Mouse (Mus musculus) layer of hippocampus, adult 11-12 months (tissue): ENCODE data around the gene Gm21994.
A peak's percentile ranks its signal among the peaks of the same experiment; 100 is the strongest.
"Not testable (repeated sequence)": the region's sequence is repeated elsewhere in the genome, so short reads cannot be mapped to it uniquely, and the experiment has no call there.

Source experiments
- DNase-seq: peaks from one replicate; pipeline ENCODE4 v3.0.0; 2022; ENCODE audit warnings: low spot score

Gene Gm21994

DNA sequence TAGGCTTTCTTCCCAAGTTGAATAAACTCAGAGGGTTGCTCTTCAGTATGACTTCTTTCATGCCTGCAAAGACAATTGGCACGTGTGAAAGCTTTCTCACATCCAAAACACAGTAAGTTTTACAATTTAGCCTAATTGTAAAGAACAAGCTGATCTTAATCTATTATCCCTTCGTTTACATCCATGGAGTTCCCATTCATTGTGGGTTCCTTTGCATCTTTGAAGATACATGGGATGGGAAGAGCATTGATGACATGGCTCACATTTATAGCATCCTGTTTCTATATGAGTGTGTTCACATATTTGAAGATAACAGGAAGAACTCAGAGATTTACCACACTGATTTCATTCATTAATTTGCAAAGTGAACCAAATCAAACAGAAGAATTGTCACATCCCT, at the start of gene Gm21994:
TSS of gene Gm21994 (minus strand) at position 101 of the 400 bp plus-strand sequence.
- not testable (repeated sequence) for DNase-seq

DNA sequence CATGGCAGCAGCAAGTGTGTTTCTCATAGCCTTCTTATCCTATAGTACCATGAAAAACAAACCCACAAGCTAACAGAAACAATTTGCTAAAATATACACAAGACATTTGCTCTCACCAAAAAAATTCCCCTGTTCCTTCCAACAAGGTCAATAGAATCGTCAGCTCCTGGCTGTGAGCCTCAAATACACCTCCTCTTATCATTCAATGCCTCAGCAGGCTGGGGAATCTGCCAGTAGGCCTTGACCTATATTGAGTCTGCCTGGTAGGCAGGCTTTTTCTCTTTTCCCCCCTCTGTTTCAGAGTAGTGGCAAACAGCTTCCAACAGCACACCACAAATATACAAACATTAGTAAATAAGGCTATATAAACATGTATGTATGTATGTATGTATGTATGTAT, 43.7 kb upstream of the Gm21994 start:
- DNase-seq, result no peak

DNA sequence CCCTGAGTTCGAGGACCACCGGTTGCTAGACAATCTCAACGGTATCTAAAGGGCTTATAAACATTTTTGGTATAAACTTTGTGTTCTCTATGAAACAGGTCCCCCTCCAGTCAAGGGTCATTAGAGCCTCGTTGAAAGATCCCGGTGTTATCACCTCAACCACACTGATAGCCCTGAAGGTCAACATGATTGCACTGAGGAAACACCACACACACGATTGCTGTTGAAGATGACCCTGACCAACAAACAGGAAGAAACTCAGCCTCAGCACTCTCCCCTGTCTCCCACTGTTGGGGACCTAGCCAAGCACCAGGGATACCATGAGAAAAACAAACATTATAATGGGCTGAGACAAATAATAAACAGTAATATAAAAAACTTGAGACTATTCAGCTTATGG, 38.3 kb upstream of the Gm21994 start:
- no peak for DNase-seq

DNA sequence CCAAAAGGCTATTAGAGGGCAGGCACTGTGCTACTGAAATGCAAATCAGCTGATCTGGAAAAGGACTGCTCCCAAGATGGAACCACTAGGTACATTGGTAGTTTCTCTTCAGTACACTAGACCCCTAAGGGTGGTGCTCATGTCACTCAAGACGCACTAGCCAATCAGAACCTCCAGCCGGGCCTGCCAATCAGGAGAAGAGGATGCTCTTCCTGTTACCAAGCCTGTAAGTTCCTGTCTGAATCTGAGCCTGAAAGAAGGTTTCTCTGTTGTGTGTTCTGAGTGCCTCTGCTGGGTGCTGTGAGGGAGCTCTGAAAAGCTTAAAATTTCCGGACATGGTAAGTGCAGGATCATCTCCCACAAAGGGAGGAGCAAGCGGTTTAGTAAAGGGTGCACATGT, 1.9 kb upstream of the Gm21994 start, which contains the start of gene Gm14124:
TSS of gene Gm14124 (plus strand) at position 227 of the 400 bp plus-strand sequence.
- DNase-seq, result not testable (repeated sequence)

DNA sequence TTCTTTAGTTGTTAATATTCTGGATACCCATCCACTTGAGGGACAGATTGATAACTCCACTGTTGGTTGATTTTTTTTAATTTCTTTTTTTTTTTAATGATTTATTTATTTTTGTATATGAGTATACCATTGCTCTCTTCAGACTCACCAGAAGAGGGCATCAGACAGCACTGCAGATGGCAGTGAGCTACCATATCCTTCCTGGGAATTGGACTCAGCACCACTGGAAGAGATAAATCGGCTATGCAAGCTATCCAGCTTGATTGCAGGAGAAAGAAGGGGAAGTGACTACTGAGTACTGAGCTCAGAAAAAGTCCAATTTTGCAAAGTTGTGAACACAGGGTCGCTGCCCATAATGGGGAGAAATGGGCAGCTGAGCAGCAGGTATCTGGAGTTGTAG, 1.5 kb upstream of the Gm21994 start:
- DNase-seq, result not testable (repeated sequence)

DNA sequence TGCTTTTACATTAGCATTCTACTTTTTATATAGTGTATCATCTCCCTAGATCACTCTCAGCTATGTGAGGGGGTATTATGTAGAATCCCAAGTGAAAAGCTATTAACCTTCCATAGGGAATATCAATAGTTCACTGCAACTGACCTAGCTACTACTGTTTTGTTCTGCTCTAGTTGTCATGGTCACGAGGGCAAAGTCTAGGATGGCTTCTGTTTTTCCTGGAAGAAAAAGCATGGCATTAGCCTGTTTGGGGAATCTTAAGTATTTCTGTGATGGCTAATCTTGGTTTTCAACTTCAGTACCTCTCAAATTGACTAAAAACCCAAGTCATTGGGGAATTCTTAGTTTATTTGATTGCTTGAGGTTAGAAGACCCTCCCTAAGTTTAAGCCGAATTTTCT, 12.2 kb downstream of the Gm21994 start:
- no peak for DNase-seq

DNA sequence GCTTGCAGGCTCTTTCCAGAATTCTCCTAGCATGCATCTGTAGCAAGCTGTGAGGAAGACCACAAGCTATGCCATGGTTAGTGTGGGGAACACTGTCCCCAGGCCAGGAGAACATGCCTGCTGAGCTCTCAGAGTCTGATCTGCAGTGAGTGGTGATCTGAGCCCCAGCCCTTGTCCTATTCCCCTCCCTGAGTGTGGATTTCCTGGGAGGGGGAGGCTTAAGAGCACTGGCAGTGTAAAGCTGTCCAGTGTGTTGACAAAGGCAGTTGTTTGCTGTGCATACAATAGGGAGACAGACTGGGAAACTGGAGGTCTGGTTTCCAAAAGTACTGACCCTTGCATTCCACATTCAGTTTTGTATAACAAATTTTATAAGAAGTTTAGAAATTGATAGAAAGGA, 32.1 kb downstream of the Gm21994 start:
- DNase-seq, result not testable (repeated sequence)

DNA sequence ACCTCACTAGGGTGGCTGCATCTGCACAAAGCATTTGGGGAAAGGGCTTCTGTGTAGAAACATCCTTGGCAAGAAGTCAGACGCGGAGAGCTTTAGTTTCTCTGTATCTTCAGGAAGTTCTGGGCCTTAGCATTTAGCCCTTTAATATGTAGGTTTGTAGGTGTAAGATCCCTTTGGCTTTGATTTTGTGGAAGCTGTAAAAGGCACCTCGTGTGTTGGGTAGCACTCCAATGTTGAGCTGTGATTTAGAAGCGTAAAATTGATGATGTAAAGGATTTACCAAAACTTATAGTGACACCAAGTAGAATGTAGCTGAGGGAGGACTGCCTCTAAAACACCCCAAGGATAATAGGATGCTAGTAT, 37.0 kb downstream of the Gm21994 start:
- DNase-seq, result not testable (repeated sequence)

DNA sequence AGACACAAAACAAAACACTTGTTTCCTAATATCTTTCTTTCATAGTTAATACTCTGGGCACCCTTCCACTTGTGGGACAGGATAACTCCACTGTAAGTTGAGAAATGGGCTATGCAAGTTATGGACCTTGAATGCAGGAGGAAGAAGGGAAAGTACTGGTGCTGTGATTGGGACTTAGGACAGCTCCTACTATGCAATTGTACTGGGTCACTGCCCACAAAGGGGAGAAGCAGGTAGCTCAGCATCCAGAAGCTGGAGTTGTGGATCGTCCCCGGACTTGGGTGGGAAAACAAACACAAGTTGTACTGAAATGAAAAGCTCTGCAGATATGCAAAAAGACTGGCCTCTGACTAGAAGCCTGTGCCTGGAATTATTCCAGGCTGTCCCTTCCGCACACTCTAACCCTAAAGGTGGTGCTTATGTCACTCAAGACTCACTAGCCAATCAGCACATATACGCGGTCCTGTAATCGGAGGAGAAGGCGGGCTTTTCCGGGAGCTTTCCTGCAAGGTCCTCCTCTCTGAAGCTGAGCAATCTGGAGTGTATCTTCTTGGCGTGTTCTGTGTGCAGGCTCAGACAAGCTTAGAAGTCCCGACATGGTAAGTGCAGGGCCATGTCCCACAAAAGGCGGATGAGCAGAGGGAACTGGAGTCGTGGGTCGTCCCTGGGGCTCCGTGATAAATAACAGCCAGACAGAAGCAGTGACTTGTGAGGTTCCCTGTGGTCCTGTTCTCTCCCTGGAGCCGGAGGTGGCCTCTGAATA, 37.6 kb downstream of the Gm21994 start, which contains the start of gene Zfp937:
TSS of gene Zfp937 (plus strand) at position 474 of the 763 bp plus-strand sequence.
- DNase-seq, result peak; percentile 89
